Mouse (Mus musculus) monocyte, adult 2 months (primary cell): ENCODE results near the gene Pdzd7.
A peak's percentile ranks its signal among the peaks of the same experiment; 100 is the strongest.

Experiments
- DNase-seq, 2 experiments: peaks; one replicate each; pipeline ENCODE4 v3.0.0; 2022; ENCODE audit warnings: low spot score in 2 of 2, low read depth in 1 of 2

Gene Pdzd7

GRCm38 (mm10) chr19:45013581-45014225, 31.8 kb downstream of the Pdzd7 start:
- DNase-seq: no peak

GRCm38 (mm10) chr19:45012636-45013035, 32.9 kb downstream of the Pdzd7 start:
- no peak for DNase-seq

GRCm38 (mm10) chr19:45012219-45012618, 33.3 kb downstream of the Pdzd7 start:
- no peak for DNase-seq

GRCm38 (mm10) chr19:45010646-45011045, 34.9 kb downstream of the Pdzd7 start:
- no peak for DNase-seq

- DNase-seq: no peak
Observed at GRCm38 (mm10) chr19:45007425-45008191, 37.9 kb downstream of the Pdzd7 start.

- DNase-seq: no peak
Observed at GRCm38 (mm10) chr19:45007021-45007420, 38.5 kb downstream of the Pdzd7 start.

DNA sequence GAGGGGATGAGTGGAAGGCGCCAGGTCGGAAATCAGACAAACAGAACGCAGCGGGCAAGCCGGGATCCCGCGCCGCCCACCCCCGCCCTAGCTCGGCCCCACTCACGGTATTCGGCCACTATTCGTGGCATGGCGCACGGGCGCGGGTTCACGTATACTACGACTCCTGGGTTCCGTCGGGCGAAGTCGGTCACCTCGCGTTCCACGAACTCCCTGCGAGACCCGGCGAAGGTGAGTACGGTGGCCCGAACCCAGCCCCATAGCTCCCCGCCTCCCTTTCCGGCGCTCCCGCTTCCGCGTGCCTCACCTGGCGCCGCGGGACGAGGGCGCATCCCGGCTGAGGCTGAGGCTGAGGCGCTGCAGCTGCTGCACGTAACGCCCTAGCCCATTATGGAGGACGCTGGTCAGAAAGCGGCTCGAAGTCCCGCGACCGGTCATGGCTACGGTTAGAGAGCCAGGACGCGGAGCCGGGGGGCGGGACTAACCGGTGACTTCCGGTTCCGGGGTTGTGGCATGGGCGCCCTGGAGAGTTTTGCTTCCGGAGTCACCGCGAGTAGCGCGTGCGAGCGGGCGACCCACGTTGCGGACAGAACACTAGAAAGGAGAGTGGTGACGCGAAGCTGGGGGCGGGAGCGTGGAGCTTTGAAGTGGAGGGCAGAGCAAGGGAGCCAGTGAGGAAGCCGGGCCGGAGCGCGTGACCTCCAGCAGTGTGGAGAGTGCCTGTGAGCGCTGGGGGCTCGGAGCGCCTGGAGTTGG, 39.4 kb downstream of the Pdzd7 start, which contains the start of gene Mrpl43:
Mrpl43 (minus strand) TSS at position 486 of the 756 bp plus-strand sequence.
- peak; percentile 86 to 95 for DNase-seq

DNA sequence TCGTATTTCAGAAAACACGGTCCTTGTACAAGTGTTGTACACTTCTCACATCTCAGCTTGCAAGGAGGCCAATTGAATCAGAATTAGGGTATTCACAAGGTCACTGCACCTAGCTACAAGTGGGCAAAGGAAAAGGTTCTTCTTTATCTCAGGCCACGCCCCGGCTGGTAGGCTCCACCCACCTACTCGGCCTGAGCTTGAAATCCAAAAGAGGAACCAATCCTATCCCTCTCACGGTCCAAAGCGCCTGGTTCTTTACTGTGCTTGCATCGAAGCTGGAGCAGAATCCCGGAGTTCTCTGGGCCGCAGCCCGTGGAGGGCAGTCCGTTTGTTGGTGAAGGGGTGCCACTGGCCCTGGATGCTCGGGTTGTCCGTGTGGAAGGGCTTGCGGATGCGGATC, 40.1 kb downstream of the Pdzd7 start, which contains the start of gene Twnk:
Twnk (plus strand) TSS at position 220 of the 400 bp plus-strand sequence.
- DNase-seq: peak; percentile 52 to 78

GRCm38 (mm10) chr19:45003740-45004516, 41.6 kb downstream of the Pdzd7 start:
- DNase-seq: no peak

DNA sequence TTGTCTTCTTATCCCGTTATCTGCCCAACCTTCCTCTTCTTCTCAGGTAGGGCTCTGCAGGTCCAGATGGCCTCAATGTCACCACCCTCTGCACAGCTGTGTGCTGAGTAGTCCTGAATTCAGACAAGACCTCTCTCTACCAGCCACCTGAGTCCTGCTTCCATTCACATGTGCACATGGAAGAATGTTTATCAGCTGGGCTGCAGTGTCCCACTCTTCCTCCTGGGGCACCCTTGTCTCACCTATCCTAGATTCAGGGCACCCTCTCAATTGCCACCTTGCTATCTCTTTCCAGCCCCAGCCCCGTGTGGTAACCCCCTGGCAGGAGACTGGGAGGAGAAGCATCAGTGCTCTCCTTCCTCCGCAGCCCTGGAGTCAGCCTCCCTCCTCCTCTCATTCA, 43.2 kb downstream of the Pdzd7 start:
- DNase-seq: no peak

DNA sequence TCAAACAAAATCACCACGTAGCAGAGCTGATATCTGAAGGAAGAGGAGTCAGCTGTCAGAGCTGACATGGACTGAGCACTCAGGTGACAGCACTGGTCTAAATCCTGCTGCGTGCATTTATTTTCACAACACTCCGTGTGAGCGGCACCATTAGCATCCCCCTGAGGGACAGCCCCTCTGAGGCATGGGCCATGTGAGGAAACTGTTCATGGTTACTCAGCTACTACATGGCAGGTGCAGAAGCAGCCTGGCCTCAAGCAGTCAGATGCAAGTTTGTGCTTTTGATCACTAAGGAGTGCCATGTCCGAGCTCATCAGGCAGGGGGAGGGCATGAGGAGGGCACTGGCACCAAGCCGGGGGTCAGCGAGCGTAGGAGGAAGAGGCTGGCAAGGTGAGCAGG, 45.9 kb downstream of the Pdzd7 start:
- DNase-seq: no peak

DNA sequence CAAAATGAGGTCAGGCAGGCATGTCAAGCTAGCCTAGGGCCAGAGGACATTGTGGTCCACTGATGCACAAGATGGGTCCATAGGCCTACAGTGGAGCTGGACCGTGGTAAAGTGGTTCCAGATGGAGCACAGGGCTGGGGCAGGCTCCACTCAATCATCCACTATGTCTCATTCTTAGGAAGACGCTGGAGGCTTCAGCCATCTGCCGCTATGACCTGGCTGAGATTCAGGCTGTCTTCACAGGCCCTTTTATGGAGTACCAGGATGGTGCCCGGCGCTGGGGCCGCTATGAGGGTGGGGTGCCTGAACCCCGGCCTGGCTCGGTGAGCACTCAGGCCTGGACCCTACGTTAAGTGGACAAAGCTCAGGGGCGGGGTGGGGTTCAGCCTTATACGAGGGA, 47.7 kb downstream of the Pdzd7 start:
- DNase-seq: no peak

DNA sequence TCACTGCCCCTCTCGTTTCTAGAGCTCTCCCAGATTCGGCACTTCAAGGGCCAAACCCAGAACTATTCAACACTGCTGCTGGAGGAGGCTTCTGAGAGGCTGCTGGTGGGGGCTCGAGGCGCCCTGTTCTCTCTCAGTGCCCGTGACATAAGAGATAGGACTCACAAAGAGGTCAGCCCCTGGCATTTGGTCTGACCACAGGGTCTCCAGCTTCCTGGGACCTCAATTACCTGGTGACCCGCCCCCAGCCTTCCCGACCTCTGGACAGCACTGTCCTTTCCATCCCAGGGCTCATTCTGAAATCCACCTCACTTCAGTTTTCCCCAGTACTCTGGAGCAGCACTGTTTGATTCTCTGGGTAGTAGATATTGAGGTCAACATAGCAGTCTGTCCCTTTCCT, 52.8 kb downstream of the Pdzd7 start:
- no peak for DNase-seq

- no peak for DNase-seq
Observed at GRCm38 (mm10) chr19:44992246-44992645, 53.3 kb downstream of the Pdzd7 start.

DNA sequence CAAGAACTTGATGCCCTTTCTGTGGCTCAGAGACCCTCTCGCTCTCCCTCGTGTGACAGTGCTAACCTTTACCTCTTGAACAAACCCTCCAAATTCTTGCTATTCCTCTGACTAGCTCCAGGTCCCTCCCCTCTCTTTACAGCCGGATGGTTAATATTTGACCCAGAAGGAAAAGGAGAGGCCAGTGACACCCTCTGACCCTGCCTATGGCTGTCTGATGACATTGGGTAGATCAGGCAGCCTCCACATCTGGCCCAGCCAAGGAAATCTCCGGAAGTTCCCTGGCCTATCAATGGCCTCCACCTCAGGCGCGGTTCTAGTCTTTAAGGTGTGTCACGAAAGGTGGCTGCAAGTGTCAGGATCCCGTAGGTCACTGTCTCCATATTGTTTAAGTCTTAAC, 54.5 kb downstream of the Pdzd7 start:
- no peak for DNase-seq

- DNase-seq: no peak
Observed at GRCm38 (mm10) chr19:44989567-44990495, 55.7 kb downstream of the Pdzd7 start.

DNA sequence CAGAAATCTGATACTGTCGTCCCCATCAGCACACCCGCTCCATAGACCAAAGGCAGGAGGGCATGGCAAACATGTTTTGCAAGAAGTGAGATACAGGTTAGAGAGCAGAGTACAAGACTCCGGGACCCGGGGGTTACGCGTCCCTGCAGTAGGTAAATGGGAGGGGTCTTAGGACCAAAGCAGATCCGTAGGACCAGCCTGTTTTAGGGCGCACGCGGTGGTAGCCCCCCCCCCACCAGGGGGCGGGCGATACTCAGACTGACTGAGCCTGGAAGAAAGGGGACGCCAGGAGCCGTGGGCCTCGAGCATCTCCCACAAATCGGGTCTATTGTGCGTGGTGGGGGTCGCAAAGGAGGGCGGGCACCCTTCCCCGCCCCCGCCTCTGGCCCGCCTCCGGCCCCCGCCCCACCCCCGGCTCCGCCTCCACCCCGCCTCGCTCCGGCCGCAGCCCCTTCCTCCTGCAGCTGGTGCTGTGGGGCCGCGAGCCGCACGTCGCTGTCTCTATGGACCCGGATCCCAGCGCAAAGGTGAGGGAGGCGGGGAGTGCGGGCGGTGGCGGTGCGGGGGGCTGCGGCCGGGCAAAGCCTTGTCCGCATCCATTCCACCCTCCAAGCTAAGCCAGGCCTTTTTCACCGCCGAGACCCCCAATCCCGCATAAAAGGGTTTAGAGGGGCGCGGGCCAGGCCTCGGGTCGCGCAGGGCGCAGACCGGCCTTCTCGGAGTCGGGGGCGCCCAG, 56.5 kb downstream of the Pdzd7 start, which contains the start of gene Sema4g:
Sema4g (plus strand) TSS at position 271 of the 736 bp plus-strand sequence.
- DNase-seq: no peak

- no peak for DNase-seq
Observed at GRCm38 (mm10) chr19:44988321-44988720, 57.2 kb downstream of the Pdzd7 start.

DNA sequence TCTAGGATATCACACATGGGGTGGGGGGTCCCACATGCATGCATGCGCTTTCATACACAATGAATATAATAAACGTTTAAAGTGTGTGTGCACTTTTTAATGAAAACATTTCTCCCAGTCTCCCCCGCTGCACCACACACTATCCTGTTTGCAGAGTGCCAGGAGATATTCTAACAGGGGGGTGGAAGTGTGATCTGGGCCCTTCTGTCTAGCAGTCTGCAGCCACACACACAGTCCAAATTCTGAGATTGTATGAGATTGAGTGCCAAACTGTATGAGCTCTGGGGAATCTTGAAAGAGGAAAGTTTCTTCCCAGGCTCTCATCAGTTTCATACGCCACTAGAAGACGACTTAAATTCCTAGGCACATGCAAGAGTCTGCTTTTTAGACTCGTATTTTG, 57.7 kb downstream of the Pdzd7 start:
- DNase-seq: no peak
